Mouse (Mus musculus): ENCODE results near the gene Galm.
"Not testable (repeated sequence)": the region's sequence is repeated elsewhere in the genome, so short reads cannot be mapped to it uniquely, and the experiment has no call there.

Gene Galm

DNA sequence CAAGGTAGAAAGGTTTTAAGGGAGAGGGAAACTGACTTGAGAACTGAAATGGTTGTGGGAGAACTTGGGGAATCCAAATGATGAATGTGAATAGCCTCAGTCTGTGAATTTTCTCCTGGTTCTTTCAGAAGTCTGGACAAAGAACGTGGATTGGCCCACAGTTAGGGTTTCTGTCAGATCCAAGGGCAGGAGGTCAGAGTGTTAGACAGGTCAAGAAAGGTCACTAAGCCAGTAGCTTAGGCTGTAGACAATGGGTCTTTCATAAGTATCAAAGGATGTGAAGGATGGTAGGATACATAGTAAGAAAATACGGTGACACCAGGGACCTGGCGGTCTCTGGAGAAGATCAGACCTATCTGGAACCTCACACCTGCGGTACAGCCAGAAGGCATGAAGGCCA lies 40.2 kb downstream of the Galm start:
- DNase-seq (ENCODE audit: low read depth), result no peak

DNA sequence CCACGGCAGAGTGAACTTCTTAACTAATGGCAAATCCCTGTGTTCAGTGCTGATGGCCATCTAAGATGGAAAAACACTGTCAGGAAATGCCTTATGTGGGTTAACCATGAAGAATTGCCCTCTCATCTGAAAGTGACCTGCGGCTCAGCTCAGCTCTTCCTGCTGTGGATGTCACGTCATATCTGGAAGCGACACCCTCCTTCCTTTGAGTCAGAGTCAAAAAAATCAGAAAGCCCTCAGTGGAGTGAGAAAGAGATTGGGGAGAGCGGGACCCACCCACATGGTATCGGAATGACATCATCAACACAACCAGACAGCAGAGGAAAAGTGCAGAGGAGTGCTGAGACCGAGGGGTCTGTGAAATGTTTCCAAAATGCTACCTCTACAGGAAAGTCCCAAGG lies 40.6 kb downstream of the Galm start:
- peak; percentile 62 for DNase-seq (ENCODE audit: low read depth)

DNA sequence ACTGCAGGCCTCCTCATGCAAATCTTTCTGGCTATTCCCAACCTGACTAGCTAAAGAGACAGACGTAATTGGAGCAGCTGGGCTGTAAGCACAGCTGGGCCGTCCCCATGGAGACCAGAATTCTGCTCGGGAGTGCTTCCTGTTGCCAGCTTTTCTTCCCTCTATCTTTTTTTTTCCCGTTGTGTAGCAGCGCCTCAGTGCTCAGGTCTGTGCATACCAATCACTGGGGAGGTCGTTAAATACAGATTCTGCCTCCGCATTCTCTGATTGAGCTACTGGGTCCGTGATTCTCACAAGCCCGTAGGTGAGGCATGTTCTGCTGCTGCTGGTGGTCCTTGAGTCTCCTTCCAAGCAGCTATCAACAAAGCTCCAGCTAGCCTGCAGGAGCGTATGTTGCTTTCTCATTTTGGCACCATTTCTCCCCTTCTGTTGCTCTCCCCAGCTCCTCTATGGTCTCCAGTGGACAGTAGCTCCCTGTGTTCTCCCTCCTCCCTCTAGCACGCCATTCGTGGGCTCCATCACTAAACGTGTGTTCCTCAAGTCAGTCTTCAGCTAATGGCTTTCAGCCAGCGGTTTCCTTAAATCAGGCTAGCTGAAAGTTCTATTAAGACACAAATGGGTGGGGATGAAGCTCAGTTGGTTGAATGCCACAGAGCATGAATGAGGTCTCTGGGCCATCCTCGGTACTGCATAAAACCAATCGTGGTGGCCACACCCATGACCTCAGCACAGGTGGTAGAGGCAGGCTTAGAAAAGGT lies 41.3 kb downstream of the Galm start:
- no peak for DNase-seq (ENCODE audit: low read depth)

DNA sequence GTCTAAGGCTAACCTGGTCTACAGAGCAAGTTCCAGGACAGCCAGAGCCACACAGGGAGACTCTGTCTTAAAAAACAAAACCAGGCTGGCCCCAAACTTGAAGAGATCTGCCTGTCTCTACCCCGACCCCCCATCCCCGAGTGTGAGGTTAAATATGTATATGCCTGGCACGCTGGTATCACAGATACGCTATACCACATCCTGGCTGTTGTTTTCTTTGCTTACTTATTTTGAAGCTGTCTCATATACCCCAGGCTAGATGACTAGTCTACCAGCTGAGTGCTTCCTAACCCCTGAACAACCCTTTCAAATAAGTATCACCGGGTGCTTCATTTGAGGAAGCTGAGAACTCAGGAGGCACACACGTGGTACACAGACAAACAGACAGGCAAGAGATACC lies 42.5 kb downstream of the Galm start:
- no peak for DNase-seq (ENCODE audit: low read depth)

DNA sequence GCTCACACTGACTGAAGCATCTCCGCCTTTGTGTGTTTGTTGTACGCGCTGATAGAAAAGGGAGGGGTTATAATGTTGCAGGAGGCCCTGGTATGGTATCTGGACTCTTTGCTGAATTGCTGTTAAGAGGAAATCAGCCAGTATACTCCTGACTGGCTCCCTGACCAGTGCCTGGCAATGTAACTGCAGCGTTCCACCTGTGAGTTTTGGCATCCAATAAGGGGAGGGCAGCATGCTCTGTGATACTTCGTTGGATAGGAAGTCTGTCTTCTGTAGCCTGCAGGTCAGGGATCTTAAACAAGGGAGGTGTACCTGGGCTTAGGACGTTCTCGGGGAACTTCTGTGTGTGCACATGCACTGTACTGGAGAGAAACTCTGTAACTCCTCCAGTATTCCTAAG lies 43.7 kb downstream of the Galm start:
- DNase-seq (ENCODE audit: low read depth), result no peak

DNA sequence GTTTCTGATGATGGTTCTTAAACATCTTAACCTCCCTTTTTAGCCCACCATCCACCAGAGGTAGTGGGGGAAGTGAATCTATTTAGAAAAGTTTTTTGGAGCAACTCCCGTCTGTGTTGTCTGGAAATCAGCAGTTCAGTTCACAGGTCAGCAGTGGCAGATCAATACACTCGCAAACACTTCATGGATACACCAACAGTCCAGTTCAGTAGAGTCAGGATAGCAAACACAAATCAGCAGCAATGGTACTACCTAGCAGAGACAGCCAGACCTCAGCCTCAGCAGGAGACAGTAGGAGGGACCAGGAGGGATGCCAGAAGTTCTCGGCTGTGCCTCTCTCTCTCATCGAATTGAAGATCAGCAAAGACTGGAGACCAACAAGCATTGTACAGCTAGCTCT lies 44.7 kb downstream of the Galm start:
- no peak for DNase-seq (ENCODE audit: low read depth)

DNA sequence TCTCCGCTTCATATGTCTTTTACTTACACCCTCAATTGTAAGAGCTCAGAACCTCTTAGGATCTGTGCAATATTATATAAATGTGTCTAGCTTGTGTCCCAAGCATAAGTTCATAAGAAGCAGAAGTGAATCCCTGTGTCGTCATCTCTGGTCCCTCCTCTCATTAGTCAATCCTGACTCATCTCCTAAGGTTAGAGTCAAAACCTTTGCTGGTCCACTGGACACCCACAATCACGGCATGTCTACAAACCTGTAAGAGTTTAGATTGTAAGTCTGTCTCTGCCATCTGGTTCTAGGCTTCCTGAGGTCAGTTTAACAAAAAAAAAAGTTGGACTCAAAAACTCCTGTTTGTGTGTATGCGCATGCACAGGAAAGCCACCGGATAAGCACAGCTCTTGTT lies 45.5 kb downstream of the Galm start:
- peak; percentile 66 for DNase-seq (ENCODE audit: low read depth)

DNA sequence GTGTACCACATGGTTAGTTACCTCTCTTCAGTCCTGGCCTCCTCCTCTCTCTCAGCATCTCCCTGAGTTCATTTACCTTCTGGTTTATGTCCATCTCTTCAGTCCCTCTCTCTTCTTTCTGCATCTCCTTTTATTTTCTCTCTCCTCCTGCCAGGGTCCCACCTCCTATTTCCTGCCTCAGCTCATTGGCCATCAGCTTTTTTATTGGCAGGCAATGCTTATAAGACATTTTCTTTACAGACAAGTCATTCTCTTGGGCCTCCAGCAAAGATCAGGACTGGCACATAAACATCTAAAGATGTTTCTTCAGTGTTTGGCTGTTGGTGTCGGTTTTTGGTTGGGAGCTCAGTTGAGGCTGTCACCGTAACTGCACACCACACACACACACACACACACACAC lies 46.4 kb downstream of the Galm start:
- DNase-seq (ENCODE audit: low read depth), result no peak

DNA sequence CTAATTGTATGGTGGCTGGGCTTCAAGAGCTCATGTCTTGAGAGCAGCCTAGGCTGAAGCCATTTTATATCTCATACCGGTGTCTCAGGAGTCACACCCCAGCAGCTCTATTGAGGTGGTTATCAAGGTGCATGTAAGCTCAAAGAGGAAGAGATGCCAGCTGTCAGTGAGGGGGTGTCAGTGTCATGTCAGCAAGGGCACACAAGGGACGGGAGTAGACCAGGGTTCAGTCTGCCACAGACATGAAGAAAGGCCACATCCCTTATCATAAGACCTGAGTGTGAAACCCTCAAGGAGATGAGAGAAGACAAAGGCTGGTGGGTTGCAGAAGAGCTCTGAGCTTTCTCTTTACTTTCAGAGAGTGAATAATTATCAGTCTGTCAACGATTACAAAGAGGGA lies 46.9 kb downstream of the Galm start:
- DNase-seq (ENCODE audit: low read depth), result no peak

DNA sequence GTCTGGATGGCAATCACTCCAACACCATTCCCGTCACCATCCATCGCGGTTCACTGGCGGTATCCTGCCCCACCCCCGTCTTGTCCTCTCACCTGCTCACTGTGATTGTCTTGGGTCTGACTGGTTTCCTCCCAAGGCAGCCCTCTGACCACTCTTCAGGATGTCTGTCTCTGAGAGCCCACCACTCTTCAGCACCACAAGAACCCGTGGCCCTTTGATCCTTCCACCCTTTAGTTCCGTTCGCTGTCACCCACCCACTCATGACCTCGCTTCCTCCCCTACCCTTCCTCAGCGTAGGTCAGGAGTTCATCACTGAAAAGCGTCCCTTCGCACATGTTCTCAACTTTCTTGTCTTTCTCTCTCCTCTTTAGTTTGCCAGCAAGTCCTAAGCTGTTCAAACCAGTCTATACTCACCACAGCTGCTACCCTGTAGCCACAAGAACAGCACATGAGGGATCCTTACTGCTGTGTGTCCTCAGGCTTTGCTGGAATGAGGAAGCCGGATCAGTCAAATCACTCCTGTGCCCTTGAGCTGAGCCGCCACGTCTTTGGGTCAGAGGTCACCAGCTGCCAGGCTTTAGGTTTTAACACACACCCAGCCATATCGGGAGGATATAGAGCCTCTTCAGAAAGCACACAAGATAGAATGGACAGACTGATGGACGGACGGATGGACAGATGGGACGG lies 47.6 kb downstream of the Galm start:
- no peak for DNase-seq (ENCODE audit: low read depth)

DNA sequence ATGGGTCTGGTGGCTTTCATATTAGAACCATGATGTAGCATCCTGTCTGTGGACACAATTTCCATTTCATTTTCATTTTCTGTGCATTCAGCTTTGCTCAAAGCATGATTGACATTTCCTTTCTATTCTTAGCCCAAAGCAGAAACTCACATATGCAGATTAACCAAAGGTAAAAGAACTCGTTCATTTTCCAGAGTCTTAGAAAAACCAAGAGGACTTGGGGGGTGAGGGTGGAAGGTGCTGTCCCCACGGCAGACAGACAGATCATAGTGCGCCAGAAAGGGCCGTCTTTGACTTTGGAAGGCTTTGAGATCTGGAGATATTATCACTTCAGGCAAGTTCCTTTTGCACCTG lies 48.1 kb downstream of the Galm start:
- DNase-seq (ENCODE audit: low read depth), result no peak

DNA sequence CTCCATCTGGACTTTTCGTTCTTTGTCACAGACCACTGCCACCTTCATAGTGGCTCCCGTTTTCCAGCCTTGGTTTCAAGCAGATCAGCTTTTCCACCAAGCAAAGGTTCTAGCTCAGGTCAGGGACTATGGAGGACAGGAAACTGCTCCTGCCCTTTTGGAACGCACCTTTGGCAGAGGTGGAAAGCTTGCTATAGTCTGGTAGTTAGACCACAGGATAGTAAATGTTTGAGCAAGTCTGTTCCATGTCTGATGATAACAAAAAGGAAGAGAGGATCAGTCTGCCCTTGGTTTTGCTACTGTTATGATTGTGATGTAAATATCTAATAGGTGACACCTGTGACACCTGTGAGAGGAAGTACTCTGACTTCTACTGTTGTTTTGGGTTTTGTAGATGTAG lies 48.7 kb downstream of the Galm start:
- no peak for DNase-seq (ENCODE audit: low read depth)

DNA sequence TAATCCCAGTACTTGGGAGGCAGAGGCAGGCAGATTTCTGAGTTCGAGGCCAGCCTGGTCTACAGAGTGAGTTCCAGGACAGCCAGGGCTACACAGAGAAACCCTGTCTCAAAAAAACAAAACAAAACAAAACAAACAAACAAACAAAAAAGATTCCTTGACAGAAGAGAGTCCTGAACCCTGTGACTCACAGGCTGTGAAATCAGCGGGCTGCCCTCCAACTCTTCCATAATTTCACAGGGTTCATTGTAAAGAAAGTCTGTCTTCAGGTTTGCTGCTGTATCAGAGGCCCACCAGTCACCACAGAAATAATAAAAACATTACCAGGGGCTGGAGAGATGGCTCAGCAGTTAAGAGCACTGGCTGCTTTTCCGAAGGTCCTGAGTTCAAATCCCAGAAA lies 51.6 kb downstream of the Galm start:
- not testable (repeated sequence) for DNase-seq (ENCODE audit: low read depth)

DNA sequence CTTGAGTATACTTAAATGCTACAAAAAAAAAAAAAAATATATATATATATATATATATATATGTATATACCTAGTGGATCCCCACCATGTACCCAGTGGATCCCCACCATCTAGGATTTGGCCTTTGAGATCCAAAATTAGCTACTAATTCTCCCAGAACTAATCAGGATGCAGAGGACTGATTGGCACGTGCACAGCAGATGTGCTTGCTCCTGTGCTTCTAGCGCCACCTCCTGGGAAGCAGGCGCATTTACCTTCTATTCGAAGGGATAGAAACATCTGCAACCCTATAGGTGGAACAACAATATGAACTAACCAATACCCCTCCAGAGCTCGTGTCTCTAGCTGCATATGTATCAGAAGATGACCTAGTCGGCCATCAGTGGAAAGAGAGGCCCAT lies 52.7 kb downstream of the Galm start:
- peak; percentile 74 for DNase-seq (ENCODE audit: low read depth)

DNA sequence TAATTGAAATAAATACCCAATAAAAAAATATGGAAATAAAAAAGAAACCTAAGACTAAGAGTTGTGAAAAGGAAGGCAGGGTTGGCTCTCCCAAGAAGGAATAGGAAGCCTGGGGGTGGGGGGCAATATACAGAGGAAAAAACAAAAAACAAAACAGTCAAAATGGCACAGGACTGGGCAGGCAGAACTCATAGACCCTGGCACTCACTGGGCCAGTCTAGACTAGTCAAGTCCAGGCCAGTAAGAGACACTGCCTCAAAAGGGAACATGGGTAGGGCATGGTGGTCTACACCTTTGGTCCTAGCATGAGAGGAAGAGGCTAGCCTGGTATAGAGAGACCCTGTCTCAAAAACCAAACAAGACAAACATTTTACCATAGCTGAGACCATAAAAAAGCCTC lies 53.2 kb downstream of the Galm start:
- DNase-seq (ENCODE audit: low read depth), result no peak

DNA sequence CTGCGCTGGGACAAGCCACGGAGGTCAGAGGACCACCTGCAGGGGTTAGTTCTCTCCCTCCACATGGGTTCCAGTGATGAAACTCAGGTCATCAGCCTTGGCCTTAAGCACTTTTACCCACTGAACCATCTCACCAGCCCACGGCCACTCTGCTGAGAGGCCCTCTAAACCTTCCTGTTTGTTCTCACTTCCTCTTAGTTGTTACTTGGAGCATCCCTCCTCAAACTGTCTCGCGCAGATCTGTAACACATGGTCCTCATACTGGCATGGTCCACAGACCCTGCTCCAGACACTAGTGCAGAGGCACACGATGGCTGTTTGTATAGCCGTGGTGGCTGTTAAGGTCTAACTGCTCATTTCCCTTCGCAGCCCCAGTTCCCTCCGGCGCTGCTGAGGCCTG lies 56.3 kb downstream of the Galm start:
- DNase-seq (ENCODE audit: low read depth), result no peak

DNA sequence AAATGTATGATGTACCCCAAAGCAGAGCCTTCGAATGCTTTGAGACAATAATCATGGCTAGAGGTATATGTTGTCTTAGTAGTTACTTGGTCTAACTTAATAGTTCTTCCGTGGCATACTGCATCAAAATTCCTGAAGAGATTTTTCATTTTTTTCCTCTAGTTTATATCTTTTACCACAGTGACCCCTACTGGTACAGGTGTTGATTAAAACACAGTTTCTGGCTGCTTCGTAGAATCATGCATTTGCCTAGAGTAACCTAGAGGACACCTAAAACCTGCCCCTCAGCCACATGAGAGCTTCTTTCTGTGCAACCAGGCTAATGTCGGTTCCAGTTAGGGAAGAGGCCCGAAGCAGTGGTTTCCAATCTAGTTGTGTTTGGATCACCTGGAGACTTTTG lies 65.8 kb downstream of the Galm start:
- peak; percentile 39 for DNase-seq (ENCODE audit: low read depth)

DNA sequence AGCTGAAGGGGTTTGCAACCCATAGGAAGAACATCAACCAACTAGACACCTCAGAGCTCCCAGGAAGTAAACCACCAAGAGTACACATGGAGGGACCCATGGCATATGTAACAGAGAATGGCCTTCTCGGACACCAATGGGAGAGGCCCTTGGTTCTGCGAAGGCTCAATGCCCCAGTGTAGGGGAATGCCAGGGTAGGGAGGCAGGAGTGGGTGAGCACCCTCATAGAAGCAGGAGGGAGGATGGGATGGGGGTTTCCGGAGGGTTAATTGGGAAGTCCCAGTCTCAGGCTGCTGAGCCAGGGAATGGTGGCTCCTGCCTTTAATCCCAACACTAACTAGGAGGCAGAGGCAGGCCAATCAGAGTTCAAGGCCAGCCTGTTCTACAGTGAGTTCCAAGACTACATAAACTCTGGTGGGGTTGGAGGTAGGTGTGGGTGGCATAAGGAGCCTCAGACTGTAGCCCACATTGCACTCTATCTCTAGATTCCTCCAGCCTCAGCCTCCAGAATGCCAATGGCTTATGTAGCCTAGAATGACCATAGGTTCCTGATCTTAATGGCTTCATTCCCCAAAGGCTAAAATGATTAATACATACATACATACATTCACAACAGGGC lies 72.0 kb downstream of the Galm start:
- DNase-seq (ENCODE audit: low read depth), result no peak

DNA sequence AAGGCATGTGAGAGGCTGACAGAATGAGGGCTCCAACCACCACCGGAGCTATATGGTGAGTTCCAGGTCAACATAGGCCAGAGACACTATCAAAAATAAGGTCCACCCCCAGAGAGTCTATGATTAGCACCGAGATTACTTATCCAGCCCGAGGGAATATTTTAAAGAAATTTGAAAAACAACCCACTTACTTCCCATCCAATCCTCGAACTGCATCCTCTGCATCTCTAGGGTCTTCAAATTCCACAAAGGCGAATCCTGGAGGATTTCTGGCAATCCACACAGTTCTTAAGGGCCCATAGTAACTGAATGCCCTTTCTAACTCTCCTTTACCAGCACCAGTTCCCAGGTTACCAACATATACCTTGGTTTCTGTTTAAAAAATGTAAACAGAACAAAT lies 78.4 kb downstream of the Galm start:
- DNase-seq (ENCODE audit: low read depth), result no peak

DNA sequence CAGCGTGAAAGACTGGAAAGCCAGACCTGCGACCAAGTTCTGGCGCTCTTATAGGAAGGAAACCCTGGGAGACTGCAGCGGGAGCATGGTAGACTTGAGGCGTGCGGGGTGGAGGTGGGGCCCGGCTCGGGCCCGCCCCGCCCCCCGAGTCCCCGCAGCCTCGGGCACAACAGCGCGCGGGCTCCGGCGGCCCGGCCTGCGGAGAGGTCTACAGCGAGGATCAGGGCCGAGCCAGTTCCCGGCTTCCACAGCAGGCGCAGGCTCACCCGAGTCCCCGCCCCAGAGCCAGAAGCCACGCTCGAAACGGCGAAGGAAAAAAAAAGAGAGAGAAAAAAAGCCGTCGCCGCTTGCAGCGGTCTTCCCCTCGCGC lies 79.0 kb downstream of the Galm start:
- peak; percentile 16 for DNase-seq (ENCODE audit: low read depth)

DNA sequence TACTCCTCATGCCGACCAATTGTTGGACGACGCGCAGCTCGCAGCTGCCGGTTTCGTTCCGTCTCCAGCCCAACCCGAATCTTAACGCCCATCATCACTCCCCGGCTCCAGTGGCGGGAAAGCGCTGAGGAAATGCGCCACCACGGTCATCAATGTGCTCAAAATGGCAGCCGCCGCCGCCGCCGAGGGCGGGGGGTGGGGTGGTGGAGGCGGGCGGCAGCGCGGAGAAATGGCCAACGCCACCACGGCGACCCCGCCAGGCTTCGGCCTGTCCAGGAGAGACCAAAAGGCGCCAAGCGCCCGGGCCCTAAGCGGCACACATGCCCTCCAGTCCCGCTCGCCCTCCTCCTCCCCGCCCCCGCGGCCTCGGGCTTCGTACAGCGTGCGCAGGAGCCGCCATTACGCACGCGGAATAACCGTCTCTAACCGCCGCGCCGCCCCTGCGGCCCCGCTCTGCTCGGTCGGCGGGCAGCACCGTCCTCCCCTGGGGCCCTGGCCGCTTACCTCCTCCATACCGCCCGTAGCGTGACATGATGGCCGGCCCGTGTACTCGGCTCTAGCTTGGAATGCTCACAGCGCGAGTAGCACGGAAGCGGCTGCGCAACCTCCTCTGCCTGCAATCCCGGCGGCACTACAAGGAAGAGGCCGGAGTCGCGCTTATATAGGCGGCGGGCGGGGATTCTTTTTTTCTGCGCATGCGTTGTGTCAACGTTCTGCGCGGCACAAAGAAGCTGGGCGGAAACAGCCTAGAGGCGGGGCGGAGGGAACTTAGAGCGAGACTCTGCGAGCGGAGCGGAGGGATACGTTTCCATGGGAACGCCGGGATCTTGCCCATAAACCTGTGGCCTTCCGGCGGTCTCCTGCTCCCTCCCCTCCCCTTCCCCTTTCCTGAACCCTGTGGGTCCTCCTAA lies 79.7 kb downstream of the Galm start, which contains the start of the genes Srsf7 and Ttc39d:
Gene Srsf7 (minus strand): TSS at position 637 of the 911 bp plus-strand sequence.
Gene Ttc39d (plus strand): TSS at position 790 of the 911 bp plus-strand sequence.
- DNase-seq (ENCODE audit: low read depth), result peak; percentile 95

DNA sequence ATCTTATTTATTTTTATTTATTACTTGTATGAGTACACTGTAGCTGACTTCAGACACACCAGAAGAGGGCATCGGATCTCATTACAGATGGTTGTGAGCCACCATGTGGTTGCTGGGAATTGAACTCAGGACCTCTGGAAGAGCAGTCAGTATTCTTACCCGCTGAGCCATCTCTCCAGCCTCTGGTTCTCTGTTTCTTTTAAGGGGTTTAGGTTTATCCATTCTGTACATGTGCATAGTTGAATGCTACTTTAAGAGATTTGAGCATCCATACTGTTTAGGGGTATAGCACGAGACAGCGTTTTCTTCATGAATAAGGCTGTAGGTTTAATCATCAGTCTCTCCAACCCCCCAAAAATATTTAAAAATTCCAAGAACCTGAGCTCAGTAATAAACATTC lies 86.7 kb downstream of the Galm start:
- not testable (repeated sequence) for DNase-seq (ENCODE audit: low read depth)

All from 416B (cell line).